Mouse (Mus musculus): Measurements from ENCODE around the gene 4930455H04Rik.

The 4930455H04Rik gene

DNA sequence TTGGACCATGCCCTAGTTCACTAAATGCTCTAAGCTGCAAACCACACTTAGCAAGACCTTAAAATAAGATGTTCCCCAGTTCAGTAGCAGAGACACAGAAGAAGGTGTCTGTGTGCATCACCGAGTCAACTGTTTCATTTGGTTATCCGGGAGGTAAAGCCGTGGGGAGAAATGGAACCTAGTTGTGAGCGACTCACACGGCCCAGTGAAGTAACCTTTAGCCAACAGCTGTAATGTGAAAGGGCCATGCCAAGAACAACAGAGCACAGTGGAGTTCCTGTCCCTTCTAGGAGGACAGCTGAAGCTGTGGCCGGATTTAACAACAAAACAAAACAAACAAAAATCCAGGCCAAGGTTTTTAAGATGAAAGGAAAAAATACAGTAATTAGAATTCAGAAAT is 1.3 kb upstream of the 4930455H04Rik start:
- no peak for DNase-seq (ENCODE audit: low read depth)

DNA sequence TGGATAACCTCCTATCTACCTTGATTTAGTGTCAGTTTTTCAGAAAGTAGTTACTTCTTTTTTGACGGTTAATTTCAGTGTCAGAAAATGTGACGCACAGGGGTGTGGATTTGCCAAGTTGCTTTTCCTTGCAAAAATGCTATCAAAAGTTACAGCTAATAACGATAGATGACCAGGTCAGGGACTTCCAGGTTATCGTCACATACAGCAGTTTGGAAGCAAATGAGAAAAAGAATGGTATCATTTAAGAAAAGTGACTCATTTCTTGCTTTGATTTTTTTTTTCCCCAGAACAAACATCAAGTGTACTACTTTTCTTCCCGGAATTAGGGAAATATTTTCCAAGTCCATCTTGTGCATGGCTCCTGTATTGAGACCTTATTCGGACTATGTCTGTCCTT is 631 bp upstream of the 4930455H04Rik start:
- no peak for DNase-seq (ENCODE audit: low read depth)

DNA sequence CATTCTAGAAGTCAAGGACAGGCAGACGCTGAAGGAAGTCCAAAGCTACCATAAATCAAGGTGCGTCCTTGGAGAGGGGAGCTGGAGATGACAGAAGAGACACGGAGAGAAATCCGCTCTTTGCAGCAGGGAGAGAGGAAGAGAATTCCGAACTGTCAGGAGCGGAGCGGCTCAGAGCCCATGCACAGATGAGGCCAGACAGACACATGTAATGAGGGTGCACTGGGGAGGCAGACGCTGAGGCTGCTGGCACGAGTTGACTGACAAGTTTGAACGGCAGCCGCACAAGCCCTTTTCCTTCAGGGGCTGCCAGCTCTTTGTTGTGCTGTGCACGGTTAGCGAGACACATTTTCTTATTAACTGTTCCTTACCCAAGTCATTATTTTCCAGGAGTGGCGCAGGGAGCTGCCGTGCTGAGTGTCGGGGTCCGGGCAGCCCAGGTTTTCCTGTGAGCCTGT is 502 bp downstream of the 4930455H04Rik start, which contains the start of gene Palmd:
Gene Palmd, minus strand, starts transcription at position 448 of the 458 bp plus-strand sequence.
- DNase-seq (ENCODE audit: low read depth), result no peak

DNA sequence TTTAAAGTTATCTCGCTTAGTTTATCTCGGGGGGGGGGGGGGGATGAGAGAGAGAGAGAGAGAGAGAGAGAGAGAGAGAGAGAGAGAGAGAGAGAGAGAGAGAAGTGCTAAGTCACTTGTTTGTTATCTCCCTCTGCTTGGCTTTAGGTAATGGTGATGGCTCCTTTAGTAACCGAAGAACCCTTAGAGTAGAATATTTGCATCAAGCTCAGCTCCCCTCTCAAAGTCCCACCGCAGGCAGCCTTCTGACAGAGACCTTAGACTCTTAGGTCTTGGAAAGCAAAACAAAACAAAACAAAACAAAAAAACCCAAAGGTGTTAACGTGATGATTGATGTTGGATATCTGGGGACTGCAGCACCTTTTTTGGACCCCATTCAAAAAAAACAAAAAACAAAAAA is 936 bp downstream of the 4930455H04Rik start:
- DNase-seq (ENCODE audit: low read depth), result no peak

DNA sequence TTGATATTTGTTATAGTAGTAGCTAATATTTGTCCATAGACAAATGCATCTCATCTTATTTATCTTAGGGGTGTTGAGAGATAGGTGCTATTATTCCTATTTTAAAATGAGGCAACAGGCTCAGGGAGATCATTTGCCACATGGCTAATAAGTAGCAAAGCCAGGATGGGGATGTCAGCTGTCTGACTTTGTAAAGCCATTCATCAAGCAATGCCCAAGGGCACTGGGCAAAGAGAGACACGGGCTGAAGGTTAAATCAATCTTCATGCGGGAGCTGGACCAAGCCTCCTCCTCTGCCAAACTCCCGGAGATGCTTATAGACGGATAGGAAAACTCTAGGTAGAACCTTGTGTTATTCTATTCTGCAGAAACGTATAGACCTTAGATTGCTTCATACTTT is 1.7 kb downstream of the 4930455H04Rik start:
- no peak for DNase-seq (ENCODE audit: low read depth)

DNA sequence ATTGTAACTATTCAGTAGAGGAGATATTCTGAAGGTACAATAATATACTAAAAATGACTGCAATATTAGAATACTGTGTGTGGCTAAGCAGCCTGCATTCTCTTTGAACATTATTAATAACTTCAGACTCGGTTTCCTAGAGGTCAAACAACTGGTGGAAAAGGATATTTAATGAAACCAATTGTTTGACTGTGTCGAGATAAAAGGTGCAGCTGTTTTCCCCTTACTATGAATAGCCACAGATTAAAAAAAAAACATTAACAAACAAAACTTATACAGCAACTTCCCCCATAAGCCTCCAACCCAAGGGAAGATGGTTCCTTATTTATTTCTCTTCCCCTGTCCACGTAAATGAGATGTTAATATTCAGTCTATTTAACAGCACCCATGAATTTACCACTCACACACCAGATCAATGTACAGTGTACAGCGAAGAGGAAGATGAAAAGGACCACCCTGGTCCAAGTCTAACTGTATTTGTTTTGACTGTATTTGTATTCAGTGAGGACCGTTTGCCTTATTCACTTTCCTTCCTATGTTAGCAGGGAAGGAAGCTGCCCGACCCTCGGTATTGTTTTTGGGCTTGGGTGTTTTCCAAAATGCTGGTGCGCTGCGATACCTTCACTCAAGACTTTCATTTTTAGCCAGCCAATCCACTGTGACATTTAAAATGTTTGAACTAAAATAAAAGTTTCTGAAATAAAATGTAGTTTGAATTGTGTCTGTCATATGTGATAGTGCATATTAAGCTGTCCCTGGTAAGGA is 13.9 kb downstream of the 4930455H04Rik start:
- no peak for DNase-seq (ENCODE audit: low read depth)

DNA sequence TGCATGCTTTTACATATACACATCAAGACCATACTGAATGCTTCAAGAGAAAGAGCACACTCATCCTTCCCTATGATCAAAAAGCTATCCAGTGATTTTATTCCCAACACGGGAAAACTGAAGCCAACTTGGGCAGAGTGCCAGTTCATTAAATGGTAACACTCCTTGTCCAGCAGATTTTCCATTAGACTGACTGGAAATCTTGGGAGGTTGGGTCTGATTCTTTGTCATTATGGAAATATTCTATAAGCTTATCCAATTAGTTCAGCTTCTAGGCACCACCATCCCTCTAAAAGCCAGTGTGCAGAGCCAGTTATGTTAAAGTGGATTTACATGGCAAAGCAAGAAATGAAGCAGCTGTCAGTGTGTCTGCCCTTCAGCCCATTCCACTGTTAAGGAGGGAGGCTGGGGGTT is 17.0 kb downstream of the 4930455H04Rik start:
- DNase-seq (ENCODE audit: low read depth), result no peak

DNA sequence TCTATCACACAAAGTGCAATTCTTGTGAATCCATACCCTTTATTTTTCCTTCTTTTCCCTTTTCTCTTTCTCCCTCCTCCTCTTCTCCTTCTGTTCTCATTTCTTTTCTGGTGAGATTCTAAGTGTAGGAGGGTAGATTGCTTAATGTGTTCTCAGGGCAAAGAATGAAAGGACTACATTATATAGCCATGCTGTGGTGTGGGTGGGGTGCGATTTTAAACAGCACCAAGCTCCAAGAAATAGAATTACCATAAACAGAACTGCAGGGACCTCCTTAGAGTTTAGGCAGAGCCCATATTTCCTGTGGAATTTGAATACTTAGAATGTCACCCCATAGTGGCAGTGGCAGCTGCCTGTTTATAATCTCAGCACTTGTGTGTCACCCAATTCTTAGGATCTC is 17.7 kb downstream of the 4930455H04Rik start:
- no peak for DNase-seq (ENCODE audit: low read depth)

DNA sequence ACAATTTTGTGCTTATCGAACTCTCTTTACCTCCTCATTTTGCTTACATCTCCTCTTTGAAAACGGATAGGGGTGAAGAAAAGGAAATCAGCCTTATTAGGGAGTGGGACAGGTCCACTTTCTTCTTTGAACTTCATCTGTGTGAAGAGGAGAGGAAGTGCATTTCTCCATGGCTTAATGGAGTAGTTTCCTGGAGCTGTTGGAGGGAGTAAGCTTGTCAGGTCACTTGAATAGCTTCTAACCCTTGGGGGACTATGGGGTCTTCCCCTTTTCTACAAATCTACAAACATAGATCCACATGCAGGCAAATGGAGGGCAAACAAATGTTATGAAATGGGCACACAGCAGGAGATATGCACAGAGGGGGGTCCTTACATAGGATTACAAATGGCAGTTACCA is 18.4 kb downstream of the 4930455H04Rik start:
- no peak for DNase-seq (ENCODE audit: low read depth)

DNA sequence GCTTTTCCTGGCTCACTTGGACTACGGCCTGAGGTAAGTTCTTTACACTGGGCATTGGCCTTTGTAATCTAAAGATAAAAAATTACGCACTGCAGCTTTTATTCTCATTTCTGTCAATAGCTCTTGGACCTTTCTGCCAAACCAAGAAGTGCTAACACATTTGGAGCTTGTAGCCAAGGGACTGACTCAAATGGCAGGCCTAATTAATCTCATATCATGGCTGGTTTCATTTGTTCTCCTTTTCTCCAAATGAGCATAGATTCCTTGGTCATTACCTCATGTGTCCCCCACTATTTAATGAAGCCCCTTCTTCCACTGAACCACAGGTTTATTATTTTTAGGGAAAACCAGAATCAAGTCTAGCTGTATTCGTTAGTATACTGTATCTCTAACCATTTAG is 20.2 kb downstream of the 4930455H04Rik start:
- no peak for DNase-seq (ENCODE audit: low read depth)

DNA sequence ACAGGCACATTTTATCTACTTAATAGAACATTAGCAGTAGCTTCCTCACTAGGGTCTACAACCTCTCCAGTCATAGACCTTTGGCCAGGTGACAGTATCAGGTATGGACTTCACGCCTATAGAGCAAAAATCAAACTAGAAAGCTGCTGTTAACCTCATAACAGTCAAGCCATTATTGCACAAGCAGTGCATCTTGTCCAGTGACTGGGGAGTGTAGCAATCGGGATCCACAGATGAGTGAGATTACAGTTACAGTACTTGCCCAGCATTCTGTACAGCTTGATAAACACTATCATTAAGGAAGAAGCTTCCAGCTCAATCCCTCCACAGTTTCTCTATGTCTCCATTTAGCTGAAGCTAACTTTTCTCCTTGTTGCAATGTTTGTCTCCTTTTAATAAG is 23.1 kb downstream of the 4930455H04Rik start:
- no peak for DNase-seq (ENCODE audit: low read depth)

DNA sequence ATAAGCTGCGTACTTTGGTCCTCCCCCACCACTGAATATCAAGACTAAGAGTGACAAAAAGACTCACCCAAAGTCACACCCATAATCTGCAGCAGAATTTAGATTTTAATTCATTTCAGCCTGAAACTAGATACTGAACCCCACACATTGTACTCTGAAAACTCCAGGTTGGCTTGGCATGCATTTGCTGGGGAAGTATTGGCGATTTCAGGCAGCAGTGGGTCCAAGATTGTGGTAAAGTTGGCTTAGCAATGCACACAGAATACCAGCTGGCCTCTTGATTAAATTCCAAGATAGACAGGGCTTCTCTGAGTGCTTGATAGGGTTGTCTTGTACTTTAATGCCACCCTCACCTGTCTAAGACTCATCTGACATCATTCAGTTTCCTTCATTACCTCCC is 24.9 kb downstream of the 4930455H04Rik start:
- peak; percentile 63 for DNase-seq (ENCODE audit: low read depth)

DNA sequence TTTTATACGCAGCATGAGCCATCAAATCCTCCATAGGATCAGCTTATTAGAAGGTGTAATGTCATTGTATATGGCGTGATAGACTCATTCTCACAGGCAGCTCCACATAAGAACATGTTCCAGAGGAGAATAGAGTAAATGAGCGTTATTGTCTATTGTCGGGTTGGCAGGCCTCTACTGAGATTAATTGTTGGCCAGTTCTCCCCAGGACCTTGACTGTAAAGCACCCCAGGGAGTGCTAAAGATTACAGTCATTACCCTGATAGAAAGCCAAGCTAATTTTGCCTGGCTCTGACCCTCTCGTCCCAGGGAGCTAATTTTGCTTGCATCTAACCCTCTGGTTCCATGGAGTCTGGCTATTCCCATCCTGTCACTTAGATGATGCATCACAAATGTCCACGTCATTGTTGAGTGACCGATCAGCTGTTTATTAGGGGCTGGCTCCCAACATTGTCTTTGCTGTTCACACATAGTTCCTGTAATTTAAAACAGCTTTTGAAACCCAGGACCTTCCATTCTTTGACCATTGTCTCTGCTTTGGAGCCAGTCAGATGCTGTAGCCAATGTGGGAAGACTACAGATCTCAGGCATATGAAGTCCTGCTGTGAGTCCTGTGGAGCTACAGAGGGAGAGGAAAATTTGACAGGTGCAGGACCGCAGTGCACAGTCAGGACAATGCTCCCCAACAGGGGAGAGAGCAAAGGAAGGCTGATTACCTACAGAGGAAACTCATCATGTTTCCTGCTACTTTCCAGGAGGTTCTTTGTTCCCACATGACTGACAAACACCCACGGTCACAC is 33.8 kb downstream of the 4930455H04Rik start:
- DNase-seq (ENCODE audit: low read depth), result no peak

DNA sequence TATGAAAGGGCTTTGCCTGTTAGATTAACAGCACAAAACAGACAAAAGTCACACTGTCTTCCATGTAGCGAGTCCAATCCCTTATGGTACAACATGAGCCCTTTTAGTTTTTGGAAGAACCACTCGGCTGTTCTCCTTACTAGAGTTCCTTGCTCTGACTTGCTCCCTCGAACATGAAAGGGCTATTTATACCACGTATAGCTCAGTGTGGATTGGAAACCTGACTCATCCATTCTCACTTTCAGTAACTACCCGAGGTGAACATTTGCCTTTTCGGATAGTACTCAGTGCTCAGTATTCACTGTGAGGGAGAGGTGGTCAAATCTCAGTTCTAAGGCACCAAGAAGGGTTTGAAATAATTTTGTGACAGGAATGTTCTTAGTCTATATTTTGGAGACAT is 35.3 kb downstream of the 4930455H04Rik start:
- DNase-seq (ENCODE audit: low read depth), result no peak

DNA sequence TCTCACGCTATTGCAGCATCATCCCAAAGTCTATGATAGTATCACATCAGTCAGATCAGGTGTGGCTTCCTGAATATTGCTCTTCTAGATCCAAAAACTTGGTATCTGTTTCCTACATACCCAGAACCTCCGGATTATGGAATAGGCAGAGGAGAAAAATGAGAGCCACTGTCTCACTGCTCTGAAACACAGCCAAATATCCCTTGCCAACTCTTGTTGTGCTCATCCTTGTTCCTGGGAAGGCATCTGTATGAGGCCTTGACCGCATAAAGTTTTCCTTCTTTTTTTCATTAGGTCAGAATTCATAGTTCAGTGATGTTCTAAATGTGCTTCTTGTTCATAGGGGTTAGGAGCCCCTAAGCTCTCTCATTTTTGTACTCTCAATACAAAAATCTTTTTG is 38.6 kb downstream of the 4930455H04Rik start:
- DNase-seq (ENCODE audit: low read depth), result no peak

DNA sequence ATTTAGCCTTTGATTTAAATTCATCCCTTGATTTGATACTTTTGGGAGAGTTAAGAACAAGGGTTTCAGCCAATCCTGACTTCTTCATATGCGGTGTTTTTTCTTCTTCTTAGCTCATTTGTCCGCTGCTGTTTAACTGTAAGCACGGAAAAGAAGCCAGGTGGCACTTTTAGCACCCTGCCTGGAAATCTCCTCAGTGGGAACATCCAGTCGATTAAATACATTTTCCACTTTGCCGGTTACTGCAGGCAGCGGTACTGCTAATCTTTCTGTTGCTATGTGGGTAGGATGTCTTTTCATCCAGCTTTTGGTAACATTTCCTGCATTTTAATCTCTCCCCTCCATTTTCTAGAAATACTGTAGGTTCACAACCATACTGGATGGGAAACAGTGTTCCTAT is 39.3 kb downstream of the 4930455H04Rik start:
- no peak for DNase-seq (ENCODE audit: low read depth)

DNA sequence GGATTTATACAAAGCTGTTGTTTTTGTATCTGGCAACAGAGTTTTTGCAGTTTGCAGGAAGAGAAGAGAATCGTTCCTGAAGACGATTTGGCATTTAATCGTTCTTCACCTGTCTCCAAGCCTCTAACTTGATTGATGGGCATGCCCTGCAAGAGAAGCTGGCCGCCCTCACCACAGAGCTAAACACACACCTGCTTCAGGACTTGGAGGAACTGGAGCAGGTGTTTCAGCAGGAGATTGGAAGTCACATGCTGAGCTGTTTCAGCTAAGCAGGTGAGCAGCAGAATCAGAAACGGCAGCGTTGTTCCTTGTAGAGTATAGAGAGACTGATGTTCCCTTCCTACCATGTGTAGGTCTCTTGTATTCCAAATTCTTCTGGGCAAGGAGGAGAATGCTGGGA is 42.1 kb downstream of the 4930455H04Rik start:
- no peak for DNase-seq (ENCODE audit: low read depth)

DNA sequence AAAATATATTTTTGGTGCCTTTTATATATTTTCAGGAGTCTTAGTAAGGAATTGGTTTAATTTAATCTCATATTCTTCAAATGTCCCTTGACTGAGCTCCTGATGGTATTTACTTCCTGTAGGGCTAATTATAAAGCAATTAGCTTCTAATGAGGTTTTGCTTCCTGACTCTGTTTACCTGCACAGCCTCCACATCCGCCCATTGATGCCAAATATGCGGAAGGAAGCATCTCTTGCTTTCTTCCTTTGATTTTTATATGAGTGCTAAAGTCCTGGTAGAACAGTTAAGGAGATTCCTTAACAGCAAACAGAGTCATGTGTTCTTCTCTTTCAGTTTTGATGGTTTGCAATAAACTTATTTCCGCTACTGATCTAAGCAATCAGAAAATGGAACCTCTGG is 52.3 kb downstream of the 4930455H04Rik start:
- DNase-seq (ENCODE audit: low read depth), result no peak

DNA sequence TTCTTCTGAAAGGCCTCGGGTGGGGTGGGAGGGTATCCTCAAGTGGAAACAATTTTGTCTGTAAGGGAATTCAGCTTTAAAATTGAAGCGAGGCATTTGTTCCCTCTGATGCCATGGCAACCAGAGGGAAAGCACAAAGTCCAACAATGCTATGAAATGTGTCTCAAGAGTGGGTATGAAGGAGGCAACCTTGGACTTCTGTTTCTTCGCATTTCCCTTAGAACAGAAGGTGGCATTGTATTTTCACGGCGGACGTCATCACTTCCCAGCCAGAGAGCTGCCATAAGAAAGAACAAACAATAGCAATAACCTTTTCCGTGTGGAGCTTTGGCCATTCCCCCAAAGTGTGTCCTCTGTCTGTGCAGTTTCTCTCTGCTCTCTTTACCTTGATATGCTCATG is 53.8 kb downstream of the 4930455H04Rik start:
- DNase-seq (ENCODE audit: low read depth), result no peak

DNA sequence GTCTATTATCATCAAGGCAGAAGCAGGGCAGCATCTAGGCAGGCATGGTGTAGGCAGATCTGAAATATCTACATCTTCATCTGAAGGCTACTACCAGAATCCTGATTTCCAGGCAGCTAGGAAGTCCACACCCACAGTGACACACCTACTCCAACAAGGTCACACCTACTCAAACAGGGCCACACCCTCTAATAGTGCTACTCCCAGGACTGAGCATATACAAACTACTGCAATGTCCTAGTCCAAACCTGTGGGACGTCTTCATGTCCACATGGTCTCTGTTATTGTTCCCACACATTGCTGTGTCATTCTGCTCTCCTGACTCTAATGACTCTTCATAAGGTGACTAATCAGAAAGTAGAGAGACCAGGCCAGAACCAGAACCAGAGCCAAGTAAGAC is 56.0 kb downstream of the 4930455H04Rik start:
- DNase-seq (ENCODE audit: low read depth), result no peak

DNA sequence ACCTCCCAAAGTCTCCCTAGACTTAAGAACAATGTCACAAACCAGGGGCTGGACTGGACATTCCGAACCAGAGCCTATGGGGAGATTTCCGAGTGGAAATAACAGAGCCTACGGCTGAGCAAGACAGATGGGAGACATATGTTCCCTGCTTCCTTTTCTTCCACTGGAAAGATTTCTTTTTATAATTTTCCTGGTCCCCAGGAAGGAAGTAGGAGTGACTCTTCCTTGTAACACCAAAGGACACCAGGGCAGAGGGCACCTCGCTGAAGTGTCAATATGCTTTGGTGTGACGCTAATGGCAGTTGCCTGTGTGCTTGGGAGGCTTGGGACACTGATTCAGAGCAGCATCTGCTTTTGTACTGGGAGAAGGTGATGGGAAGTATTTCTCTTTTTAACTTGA is 56.5 kb downstream of the 4930455H04Rik start:
- no peak for DNase-seq (ENCODE audit: low read depth)

DNA sequence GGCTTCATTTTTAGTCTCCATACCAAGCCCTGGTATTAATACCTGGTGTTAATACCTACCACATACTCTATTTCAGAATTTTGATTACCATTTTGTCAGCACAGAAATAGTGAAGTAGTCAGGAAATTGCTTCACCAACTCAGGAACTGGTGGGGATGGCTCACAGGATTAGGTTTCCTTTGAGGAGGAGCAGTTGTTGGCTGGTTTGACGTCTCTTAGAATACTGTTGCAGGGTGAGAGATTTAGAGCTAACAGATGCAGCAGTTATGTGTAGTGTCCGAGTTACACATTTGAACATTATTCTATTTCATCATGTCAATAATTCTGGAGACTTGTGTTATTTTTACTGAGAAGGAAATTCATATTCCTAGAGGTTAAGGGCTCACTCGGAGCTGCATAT is 57.4 kb downstream of the 4930455H04Rik start:
- no peak for DNase-seq (ENCODE audit: low read depth)
